Mouse (Mus musculus): Measurements from ENCODE around the gene Xpnpep2.

Xpnpep2 gene

GRCm38 (mm10) chrX:48126903-48127476 is 18.5 kb downstream of the Xpnpep2 start:
- DNase-seq = no peak

DNA sequence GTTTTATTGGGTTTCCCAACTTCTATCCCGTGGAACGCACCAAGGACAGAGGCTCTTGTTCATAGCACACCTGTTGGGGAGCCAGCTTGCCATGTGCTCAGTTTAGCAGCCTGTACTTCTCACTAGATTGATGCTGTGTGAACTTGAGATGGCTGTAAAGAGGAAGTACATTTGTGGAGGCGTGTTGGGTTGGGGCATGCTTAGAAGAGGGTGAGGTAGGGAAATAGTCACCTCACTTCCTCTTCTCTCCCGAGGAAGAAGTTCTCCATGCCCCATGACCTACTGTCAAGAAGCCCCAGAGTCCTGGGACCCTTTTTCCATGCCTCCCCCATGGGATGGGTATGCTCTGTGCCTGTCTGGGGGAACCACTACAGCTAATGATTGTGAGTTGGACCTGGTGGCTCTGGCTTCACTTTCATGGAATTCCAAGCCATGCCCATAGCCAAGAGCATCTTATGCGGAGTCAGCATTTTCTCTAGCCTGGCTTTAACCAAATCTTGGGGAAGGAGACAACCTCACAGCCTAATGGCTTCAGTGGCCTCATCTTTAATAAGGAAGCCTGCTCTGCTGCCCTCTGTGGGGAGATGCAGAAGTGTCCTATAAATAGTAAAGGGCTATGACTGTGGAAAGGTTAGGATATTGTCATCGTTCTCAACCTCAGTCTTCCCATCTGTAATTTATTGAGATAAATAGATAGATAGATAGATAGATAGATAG is 19.1 kb downstream of the Xpnpep2 start:
- no peak for DNase-seq

DNA sequence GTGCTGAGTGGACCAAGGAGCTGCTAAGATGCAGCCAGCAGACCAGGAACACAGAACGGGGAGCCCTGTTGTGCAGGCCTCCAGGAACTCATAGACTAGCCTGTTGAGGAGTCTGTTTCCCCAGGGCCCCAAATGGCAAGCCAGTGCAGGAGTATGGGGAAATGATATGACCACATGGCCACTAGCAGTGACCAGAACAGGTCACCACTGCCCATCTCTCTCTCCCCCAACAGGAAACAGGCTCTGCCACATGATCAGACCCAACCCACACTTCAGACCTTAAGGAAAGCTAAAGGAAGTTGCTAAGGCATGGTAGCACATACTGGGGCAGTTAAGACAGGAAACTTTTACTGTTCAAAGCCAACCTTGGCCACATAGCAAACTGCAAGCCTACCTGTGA is 20.6 kb downstream of the Xpnpep2 start:
- DNase-seq = no peak

GRCm38 (mm10) chrX:48136935-48137334 is 28.4 kb downstream of the Xpnpep2 start:
- no peak for DNase-seq

GRCm38 (mm10) chrX:48138011-48138410 is 29.5 kb downstream of the Xpnpep2 start:
- no peak for DNase-seq

DNA sequence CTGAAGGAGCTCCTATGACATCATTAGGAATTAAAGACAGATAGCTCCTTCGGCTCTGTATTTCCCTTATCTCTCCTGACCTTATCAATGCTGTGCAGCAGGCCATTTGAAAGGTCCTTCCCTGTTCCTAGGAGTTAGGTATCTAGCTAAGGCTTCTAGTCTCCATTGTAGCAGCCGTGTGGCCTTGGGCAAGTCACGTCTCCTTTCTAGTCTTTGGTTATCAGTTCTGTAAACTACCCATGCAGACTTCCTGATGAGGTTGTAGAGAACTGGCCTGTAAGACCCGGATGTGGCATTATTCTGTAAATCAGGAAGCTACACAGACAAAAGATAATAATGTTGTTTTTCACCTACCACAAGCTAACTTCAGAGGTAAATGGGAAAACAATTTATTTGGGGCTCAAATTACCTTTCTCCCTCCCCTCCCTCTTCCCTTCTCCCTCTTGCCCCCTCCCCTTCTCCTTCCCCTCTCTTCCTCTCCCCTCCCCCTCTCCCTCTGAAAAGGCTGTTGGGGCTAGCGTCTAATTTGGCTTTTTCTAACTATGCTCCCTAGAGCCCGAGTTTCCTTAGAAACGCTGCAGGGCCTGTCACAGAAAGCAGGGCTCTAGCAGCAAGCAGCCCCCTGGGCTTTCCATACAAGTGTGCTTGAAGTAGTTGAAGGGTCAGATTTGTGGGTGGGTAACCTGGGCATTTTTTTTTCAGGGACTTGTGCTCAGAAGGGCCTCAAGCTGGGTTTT is 30.2 kb downstream of the Xpnpep2 start:
- no peak for DNase-seq

DNA sequence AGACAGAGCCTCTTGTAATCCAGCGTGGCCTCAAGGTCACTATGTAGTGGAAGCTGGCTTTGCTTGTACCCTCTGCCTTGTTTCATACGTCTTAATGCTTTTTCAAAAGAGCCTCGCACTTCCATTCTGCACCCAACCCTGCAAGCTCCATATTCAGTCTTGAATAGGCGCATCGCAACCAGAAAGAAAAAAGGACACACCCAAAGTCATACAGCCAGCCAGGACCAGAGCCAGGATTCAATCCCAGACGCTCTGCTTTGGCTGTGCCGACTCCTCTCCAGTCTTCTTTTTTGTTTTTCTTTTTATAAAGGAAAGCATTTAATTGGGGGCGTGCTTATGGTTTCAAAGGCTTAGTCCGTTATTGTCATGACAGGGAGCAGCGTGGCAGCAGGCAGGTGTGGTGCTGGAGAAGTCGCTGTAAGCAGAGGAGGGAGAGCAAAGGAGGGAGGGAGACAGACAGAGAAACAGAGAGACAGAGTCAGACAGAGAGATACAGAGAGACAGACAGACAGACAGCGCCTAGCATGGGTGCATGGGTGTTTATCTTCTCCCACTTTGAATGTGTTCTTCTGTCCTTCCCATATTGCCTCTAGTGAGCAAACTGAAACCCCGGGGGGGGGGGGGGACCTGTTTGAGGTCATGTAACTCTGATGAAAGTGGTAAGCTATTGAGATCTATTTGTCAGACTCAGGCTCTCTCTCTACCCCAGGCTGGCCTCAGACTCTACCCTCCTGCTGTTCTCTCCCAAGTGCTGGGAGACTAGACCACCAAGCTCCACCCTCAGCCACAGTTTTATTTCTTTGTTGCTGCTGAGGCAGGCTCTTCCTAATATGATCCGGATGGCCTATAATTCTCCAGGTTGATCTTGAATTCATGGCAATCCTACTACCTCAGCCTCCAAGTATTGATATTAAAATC is 31.1 kb downstream of the Xpnpep2 start:
- no peak for DNase-seq

DNA sequence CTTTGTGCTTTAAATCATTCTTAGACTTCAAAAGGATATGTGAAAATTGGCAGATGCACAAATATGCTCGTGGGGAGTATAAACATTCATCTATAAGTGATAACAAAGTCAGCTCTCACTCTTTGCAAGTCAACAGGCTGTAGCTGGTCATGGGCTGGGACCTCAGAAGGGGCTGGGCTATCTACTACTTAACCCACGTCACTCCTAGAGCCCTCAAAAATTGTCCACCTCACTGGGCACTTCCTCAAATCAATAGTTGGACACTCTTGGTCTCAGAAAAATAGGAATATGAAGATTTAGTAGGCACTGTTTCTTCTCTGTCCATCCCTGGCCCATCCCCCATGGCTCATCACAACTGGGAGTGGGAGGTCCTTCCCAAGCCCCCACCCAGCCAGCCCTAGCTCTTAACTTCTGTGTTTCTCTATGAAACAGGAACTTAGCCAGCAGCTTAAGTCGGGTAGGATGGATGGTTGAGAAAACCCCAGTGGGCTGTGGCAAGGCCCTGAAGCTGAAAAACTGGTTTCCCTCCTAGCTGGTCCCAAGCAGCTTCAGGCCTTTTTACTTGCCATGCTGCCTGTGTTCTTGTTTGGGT is 31.9 kb downstream of the Xpnpep2 start:
- DNase-seq = no peak

DNA sequence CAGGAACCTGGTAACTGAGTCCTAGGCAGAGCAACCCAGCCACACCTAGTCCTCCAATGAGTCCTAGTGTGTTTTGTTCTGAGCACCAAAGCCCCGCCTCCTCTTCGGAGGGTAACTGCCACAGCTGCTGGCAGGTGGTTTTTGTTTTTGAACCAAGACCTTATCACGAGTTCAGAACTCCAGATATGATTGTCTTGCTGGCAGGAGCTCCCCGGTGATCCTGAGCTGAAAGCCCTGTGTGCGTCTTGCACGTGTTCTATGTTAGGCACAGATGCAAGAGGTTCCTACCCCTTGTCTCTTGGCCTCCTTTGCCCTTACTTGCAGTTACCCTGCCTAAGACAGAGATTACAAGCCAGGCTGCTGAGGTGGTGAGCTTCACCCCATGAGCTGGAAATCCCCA is 33.0 kb downstream of the Xpnpep2 start:
- DNase-seq = no peak

DNA sequence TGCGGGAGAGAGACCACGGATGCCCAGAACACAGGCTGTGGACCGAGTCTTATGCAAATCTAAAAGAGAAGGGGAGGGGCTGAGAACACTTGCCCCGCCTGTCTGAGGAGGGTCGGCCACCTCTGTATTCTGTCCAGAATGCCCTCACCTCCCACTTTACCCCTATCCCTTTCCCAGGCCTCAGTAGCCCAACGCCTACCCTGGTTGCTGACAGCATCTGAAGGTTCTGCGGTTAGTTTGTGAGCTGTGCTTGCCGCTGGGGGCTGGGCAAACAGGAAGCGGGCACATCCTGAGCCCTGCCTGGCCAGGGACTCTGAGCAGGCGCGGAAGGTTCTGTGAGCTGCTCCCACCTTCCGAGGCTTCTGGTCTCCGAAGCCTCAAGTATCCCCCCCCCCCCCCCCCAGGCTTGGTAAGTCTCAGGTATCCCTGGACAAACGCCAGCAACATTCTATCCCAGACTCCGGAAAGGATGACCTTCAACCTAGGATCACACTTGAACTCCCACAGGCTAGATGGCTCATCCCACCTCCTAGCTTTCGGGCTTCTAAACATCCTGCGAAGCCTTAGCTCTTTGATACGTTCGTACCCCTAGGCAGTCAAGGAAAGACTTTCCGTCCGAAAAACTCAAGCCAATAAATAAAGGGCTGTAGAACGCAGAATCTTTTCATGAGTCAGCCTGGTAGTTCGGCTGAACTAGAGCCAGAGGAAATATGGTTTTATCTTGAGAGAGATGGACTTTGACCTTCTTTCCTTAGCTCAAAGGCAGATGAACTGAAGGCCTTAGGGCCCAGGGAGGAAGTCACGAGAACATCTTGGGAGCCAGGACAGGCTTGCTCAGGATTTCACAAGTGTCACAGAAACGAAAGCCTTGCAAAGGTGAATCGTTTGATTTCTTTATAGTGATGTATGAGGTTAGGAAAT is 35.1 kb downstream of the Xpnpep2 start:
- DNase-seq = no peak

DNA sequence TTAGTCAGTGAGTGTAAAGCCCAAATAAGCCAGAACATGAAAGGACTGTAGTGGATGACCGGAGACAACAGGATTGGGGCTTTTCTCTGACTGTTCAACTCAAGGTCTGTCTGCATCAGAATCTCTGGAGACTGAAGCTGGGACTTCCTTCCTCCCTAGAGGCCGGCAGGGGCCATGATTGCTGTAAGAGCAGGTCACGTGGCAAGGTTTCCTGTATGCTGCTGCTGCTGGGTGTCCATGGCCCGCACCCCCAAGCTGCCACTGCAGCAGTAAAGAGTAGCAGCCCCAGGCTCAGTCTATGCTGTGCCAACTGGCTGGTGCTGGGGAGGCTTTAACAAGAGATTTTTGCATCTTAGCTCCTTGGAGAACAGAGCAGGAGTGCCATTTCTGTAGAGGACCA is 37.7 kb downstream of the Xpnpep2 start, which contains the start of gene Sash3:
Gene Sash3, plus strand, starts transcription at position 175 of the 400 bp plus-strand sequence.
- DNase-seq = no peak

GRCm38 (mm10) chrX:48147226-48147625 is 38.7 kb downstream of the Xpnpep2 start:
- no peak for DNase-seq

GRCm38 (mm10) chrX:48147741-48148186 is 39.2 kb downstream of the Xpnpep2 start:
- DNase-seq = no peak

- no peak for DNase-seq
Measured at GRCm38 (mm10) chrX:48152106-48152505, 43.6 kb downstream of the Xpnpep2 start.

DNA sequence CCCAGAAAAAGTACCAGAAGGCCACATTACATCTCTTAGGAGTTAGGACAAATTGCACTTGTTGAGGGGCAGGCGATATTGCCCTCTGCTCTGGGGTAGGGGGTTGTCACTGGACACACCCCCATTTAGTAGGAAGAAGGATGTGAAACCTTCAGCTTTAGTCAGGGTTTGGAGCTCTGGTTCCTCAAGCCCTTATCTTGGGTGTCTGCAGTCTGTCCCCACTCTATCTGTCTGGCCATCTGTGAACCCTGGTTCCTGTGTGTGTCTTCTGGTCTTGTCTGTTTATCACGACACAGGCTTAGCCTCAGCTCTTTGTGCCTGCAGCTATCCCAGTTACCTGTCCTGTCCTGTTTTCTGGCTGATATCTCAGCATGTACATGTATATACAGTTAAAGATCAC is 44.9 kb downstream of the Xpnpep2 start:
- DNase-seq = no peak

DNA sequence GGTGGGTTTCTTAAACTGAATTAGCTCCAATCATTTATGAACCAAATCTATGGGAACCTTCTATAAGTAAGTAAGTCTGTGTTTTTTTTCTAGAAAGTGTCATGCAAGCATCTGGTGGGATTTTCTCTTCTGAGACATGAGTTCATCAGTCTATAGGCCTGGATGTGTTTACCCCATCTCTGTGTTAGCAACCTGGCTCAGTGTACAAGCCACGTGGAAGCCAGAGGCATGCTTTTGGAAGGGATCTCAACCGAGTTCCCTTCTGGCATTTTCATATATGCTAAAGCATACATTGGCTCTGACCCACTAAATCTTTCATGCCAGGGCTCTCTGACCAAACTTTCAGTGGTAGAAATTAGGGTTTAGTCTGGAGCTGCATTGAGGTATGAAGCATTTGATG is 45.4 kb downstream of the Xpnpep2 start:
- no peak for DNase-seq

DNA sequence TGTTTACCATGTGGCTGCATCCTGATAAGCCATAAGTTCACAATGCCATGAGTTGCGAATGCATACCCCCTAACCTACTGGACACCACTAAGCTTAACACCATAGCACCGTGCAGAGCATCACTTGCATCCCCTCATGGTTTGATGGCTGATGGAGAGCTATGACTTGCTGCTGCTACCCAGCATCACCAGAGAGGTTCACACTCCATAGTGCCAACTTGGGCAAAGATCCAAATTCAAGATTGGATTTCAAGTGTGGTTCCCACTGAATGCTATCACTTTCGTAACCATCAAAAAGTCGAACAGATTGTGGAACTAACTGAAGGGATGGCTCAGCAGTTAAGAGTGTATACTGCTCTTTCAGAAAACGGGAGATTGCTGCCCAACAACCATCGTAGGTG is 47.0 kb downstream of the Xpnpep2 start:
- no peak for DNase-seq

DNA sequence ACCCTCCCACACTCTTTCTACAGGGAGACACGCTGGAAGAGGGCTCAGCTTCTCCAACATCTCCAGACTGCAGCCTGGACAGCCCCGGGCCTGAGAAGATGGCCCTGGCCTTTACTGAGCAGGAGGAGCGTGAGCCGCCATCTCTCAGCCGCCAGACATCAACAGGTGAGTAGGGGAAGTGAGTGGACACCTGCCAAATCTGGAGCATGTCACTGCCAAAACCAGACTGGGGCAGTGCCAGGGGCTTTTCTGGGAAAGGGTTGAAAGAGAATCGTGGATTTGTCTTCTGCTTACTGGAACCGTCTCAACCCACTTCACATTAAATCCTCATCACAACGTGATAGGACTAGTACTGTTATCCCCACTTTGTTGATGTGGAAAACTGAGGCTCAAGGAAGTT is 48.9 kb downstream of the Xpnpep2 start:
- no peak for DNase-seq

DNA sequence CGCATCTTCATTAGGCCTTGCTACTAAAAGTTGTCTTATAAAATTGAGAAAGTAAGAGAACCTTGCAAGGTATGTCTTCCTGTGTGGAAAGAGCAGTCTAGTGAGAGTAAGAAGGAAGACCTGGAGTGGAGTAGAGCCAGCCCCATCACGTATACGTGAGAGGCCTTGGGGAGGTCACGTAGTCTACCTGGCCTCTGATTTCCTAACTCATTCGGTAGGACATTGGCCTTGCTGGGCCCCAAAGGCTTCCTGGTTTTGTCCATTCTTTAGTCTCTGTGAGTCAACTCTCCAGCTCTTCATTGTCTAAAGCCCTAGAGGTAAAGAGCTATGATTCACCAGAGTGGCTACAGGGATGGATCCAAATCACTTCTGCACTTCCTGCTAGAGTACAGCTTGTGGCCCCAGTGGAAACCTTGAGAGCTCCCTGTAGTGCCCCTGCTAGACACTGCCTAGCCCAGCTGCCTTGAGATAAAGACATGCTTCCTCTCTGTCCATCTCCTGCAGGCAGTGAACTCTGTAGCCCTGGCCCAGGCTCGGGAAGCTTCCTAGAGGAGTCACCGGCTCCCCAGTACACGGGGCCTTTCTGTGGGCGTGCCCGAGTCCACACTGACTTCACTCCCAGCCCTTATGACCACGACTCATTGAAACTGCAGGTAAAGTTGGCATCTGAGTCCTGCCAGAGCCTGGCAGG is 49.8 kb downstream of the Xpnpep2 start:
- no peak for DNase-seq

- DNase-seq = no peak
Measured at GRCm38 (mm10) chrX:48169892-48170291, 61.4 kb downstream of the Xpnpep2 start.

DNA sequence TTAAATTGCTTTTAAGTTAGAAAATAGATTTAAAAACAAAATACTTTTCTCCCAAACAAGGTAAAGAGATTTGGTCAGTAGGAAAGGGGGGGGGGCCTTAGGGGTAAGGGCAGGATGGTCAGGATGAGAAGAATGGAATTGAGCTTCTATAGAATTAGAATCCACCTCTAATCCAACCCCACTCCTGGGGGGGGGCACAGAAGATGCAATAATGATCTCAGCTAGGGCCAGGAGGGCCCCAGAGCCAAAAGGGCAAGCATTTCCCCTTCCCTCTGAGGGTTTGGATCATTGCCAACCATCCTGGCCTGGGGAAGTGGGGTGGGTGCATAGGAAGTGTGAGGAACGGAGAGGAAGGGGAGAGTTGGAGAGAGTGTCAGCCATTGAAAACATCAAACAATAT is 61.8 kb downstream of the Xpnpep2 start:
- no peak for DNase-seq
